Mouse (Mus musculus): Measurements from ENCODE around the gene Itga9.

The Itga9 gene

GRCm38 (mm10) chr9:118920798-118921515 is 314.5 kb downstream of the Itga9 start:
- peak; percentile 87 for DNase-seq (ENCODE audit: low spot score)

- no peak for DNase-seq (ENCODE audit: low spot score)
These were observed 315.4 kb downstream of the Itga9 start for GRCm38 (mm10) chr9:118921926-118922325.

GRCm38 (mm10) chr9:118924554-118925085 is 318.1 kb downstream of the Itga9 start:
- no peak for DNase-seq (ENCODE audit: low spot score)

GRCm38 (mm10) chr9:118925286-118926110 is 319.0 kb downstream of the Itga9 start:
- peak; percentile 91 for DNase-seq (ENCODE audit: low spot score)

- peak; percentile 51 for DNase-seq (ENCODE audit: low spot score)
These were observed 319.7 kb downstream of the Itga9 start, which contains the start of gene Ctdspl for GRCm38 (mm10) chr9:118926111-118926650. TSS of gene Ctdspl (plus strand) at chr9:118926453.

GRCm38 (mm10) chr9:118926688-118927321 is 320.3 kb downstream of the Itga9 start:
- peak; percentile 28 for DNase-seq (ENCODE audit: low spot score)

GRCm38 (mm10) chr9:118927501-118927900 is 321.0 kb downstream of the Itga9 start:
- DNase-seq (ENCODE audit: low spot score) = no peak

- DNase-seq (ENCODE audit: low spot score) = no peak
These were observed 321.5 kb downstream of the Itga9 start for GRCm38 (mm10) chr9:118928007-118928406.

GRCm38 (mm10) chr9:118928656-118929055 is 322.2 kb downstream of the Itga9 start:
- no peak for DNase-seq (ENCODE audit: low spot score)

GRCm38 (mm10) chr9:118930611-118931010 is 324.1 kb downstream of the Itga9 start:
- no peak for DNase-seq (ENCODE audit: low spot score)

GRCm38 (mm10) chr9:118933800-118934199 is 327.3 kb downstream of the Itga9 start:
- no peak for DNase-seq (ENCODE audit: low spot score)

- DNase-seq (ENCODE audit: low spot score) = no peak
These were observed 327.8 kb downstream of the Itga9 start for GRCm38 (mm10) chr9:118934319-118934718.

- DNase-seq (ENCODE audit: low spot score) = no peak
These were observed 328.6 kb downstream of the Itga9 start for GRCm38 (mm10) chr9:118935098-118935497.

GRCm38 (mm10) chr9:118936071-118936470 is 329.6 kb downstream of the Itga9 start:
- no peak for DNase-seq (ENCODE audit: low spot score)

GRCm38 (mm10) chr9:118937515-118937914 is 331.0 kb downstream of the Itga9 start:
- peak; percentile 84 for DNase-seq (ENCODE audit: low spot score)

GRCm38 (mm10) chr9:118939410-118939809 is 332.9 kb downstream of the Itga9 start:
- no peak for DNase-seq (ENCODE audit: low spot score)

- DNase-seq (ENCODE audit: low spot score) = no peak
These were observed 333.3 kb downstream of the Itga9 start for GRCm38 (mm10) chr9:118939831-118940230.

- no peak for DNase-seq (ENCODE audit: low spot score)
These were observed 334.2 kb downstream of the Itga9 start for GRCm38 (mm10) chr9:118940591-118941207.

- DNase-seq (ENCODE audit: low spot score) = no peak
These were observed 335.5 kb downstream of the Itga9 start for GRCm38 (mm10) chr9:118942030-118942429.

GRCm38 (mm10) chr9:118943941-118944340 is 337.5 kb downstream of the Itga9 start:
- no peak for DNase-seq (ENCODE audit: low spot score)

- no peak for DNase-seq (ENCODE audit: low spot score)
These were observed 337.9 kb downstream of the Itga9 start for GRCm38 (mm10) chr9:118944388-118944787.

GRCm38 (mm10) chr9:118948486-118948885 is 342.0 kb downstream of the Itga9 start:
- no peak for DNase-seq (ENCODE audit: low spot score)

Measured in adipocyte (in vitro differentiated cells).